Mouse (Mus musculus): ENCODE measurements at regions not wholly inside any gene's neighbourhood (a gene's known extent, or its start where the extent isn't known, plus 50 kb on each side); places are given as distances from the start of the nearest gene placed in this dataset.

DNA sequence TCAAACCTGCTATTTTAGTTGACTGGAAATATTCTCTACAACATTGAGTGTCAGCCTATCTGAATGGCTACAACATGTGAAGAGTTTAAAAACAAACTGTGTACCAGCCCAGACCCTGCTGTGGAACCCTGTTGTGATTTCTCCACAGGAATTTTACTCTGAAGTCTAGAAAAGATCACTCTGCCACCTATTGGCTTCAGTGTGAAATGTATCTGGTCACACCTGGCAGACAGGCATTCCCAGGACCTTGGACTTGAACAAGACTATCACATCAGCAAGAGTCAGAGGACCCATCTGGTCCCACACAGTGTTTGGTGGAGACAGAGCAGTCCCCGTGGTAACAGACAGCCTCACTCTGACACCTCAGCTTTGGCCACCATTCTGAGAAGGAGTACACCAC, 311.3 kb upstream of the Runx1 start:
- TF ChIP-seq POLR2A (IDR thresholded peaks at IDR 0.05; ENCODE audit: insufficient read depth, low read length) = no peak
- TF ChIP-seq CTCF (IDR thresholded peaks at IDR 0.05; ENCODE audit: low read depth, low read length) = no peak
- TF ChIP-seq EP300 (IDR thresholded peaks at IDR 0.05; ENCODE audit: insufficient read depth, low read depth, low read length) = no peak
